Mouse (Mus musculus) megakaryocyte-erythroid progenitor cell, adult 5-6 weeks (primary cell): ENCODE results near the gene Dnmt3a. TPM values are rescaled to one million over a fixed set of nuclear protein-coding genes. Genes with fewer than 3 reads are reported as not detected.

ENCODE experiments used
- ATAC-seq: replicated peaks from 2 replicates; pipeline ENCODE4 v1.8.0; 2016; ENCODE audit warnings: mild to moderate bottlenecking, inconsistent platforms; ENCODE audit not compliant: severe bottlenecking, poor library complexity, low FRiP score, low TSS enrichment
- total RNA-seq, 2 experiments: library from RNA; stranded (forward) in 1 of 2; stranded (reverse) in 1 of 2; fragments of 200-1000, 215-1000 nt in 1 of 2; fragments of >200 nt in 1 of 2; fragmentation: Nextera tagmentation in 1 of 2; gene quantifications; 2 replicates each; pipeline ENCODE4 v1.2.3; 2014 to 2017

The Dnmt3a gene
- total RNA-seq, 2 experiments from 2014 or later = 13.4 to 16.8 TPM

GRCm38 (mm10) chr12:3843918-3844317 is 38.1 kb downstream of the Dnmt3a start:
- no peak for ATAC-seq

GRCm38 (mm10) chr12:3844335-3844734 is 38.5 kb downstream of the Dnmt3a start:
- ATAC-seq = no peak

- ATAC-seq = no peak
Observed at GRCm38 (mm10) chr12:3849481-3849880, 43.7 kb downstream of the Dnmt3a start.

- no peak for ATAC-seq
Observed at GRCm38 (mm10) chr12:3850165-3850564, 44.4 kb downstream of the Dnmt3a start.

- no peak for ATAC-seq
Observed at GRCm38 (mm10) chr12:3850731-3851130, 44.9 kb downstream of the Dnmt3a start.

GRCm38 (mm10) chr12:3851179-3851578 is 45.4 kb downstream of the Dnmt3a start:
- ATAC-seq = no peak

GRCm38 (mm10) chr12:3852521-3852920 is 46.7 kb downstream of the Dnmt3a start:
- ATAC-seq = peak; percentile 62; the same call in 1 of the 2 replicates

GRCm38 (mm10) chr12:3854419-3854818 is 48.6 kb downstream of the Dnmt3a start:
- ATAC-seq = no peak

- ATAC-seq = peak; percentile 67
Observed at GRCm38 (mm10) chr12:3855762-3856501, 50.1 kb downstream of the Dnmt3a start.

GRCm38 (mm10) chr12:3856748-3857147 is 50.9 kb downstream of the Dnmt3a start:
- ATAC-seq = no peak

GRCm38 (mm10) chr12:3857231-3857630 is 51.4 kb downstream of the Dnmt3a start:
- no peak for ATAC-seq

- no peak for ATAC-seq
Observed at GRCm38 (mm10) chr12:3857773-3858172, 52.0 kb downstream of the Dnmt3a start.

GRCm38 (mm10) chr12:3858754-3859153 is 52.9 kb downstream of the Dnmt3a start:
- no peak for ATAC-seq

- ATAC-seq = no peak
Observed at GRCm38 (mm10) chr12:3859545-3859944, 53.7 kb downstream of the Dnmt3a start.

GRCm38 (mm10) chr12:3860005-3860404 is 54.2 kb downstream of the Dnmt3a start:
- no peak for ATAC-seq

- no peak for ATAC-seq
Observed at GRCm38 (mm10) chr12:3861665-3862228, 55.9 kb downstream of the Dnmt3a start.

GRCm38 (mm10) chr12:3862253-3862652 is 56.4 kb downstream of the Dnmt3a start:
- ATAC-seq = no peak

- no peak for ATAC-seq
Observed at GRCm38 (mm10) chr12:3864208-3864607, 58.4 kb downstream of the Dnmt3a start.

GRCm38 (mm10) chr12:3865594-3865993 is 59.8 kb downstream of the Dnmt3a start:
- ATAC-seq = no peak

- ATAC-seq = no peak
Observed at GRCm38 (mm10) chr12:3866654-3867370, 61.0 kb downstream of the Dnmt3a start.

GRCm38 (mm10) chr12:3868115-3868514 is 62.3 kb downstream of the Dnmt3a start:
- ATAC-seq = no peak
